Mouse (Mus musculus) brain, embryonic 14.5 days (tissue): ENCODE measurements around the gene Ltbr.

ENCODE experiments used
- CTCF ChIP-seq: fragments of 200-500 bp; IDR thresholded peaks from 2 replicates; pipeline ENCODE4 v1.5.1; 2012; ENCODE audit warnings: inconsistent platforms, mild to moderate bottlenecking, moderate library complexity, borderline replicate concordance; ENCODE audit not compliant: insufficient read depth, insufficient read length; ENCODE audit errors: extremely low read depth
- POLR2A ChIP-seq: fragments of 200-500 bp; IDR thresholded peaks from 2 replicates; pipeline ENCODE4 v1.6.1; 2012; ENCODE audit warnings: mild to moderate bottlenecking, inconsistent platforms, borderline replicate concordance; ENCODE audit not compliant: poor library complexity, insufficient read depth, insufficient read length, severe bottlenecking; ENCODE audit errors: extremely low read depth

- TF ChIP-seq CTCF (no peak), POLR2A (no peak)
Observed at GRCm38 (mm10) chr6:125350995-125351324, 37.3 kb upstream of the Ltbr start.
